Mouse (Mus musculus) testis, adult 2 months (tissue): Measurements from ENCODE around the gene Slc38a2.

Experiments
- CTCF ChIP-seq: fragments of 200-500 bp; IDR thresholded peaks from 2 replicates; pipeline ENCODE4 v1.5.1; 2012; ENCODE audit warnings: low read depth, mild to moderate bottlenecking, inconsistent platforms, low read length, moderate library complexity; ENCODE audit not compliant: control insufficient read depth, insufficient read depth, insufficient replicate concordance
- POLR2A ChIP-seq: fragments of 200-500 bp; IDR thresholded peaks from 2 replicates; pipeline ENCODE4 v1.6.1; 2012; ENCODE audit warnings: low read depth, mild to moderate bottlenecking, inconsistent platforms, low read length, moderate library complexity; ENCODE audit not compliant: control insufficient read depth

- TF ChIP-seq CTCF (no peak), POLR2A (no peak)
Observed at GRCm38 (mm10) chr15:96694988-96695387, 4.5 kb downstream of the Slc38a2 start.
